Mouse (Mus musculus) gastrocnemius, postnatal 25 days (tissue): ENCODE results near the gene Gpr62. TPM values are rescaled to one million over a fixed set of nuclear protein-coding genes. Genes with fewer than 3 reads are reported as not detected.

Experiments used
- DNase-seq: peaks from one replicate; pipeline ENCODE4 v3.0.0; 2022
- total RNA-seq, 2 experiments: library from RNA; stranded (reverse); gene quantifications; 1 replicate in 1 of 2; 2 replicates in 1 of 2; pipeline ENCODE4 v1.2.3; 2021

Gpr62 gene
- total RNA-seq, 2 experiments from 2014 or later = 0.18 TPM; not detected in 1

GRCm38 (mm10) chr9:106456325-106457162 lies 9.2 kb downstream of the Gpr62 start:
- peak; percentile 50 for DNase-seq

GRCm38 (mm10) chr9:106454888-106455681 lies 10.7 kb downstream of the Gpr62 start:
- DNase-seq = no peak

- no peak for DNase-seq
These were observed 11.5 kb downstream of the Gpr62 start for GRCm38 (mm10) chr9:106454071-106454761.

GRCm38 (mm10) chr9:106453271-106454070 lies 12.3 kb downstream of the Gpr62 start, which contains the start of gene Pcbp4:
Pcbp4 (plus strand) TSS chr9:106453291.
- DNase-seq = peak; percentile 69

GRCm38 (mm10) chr9:106452821-106453220 lies 12.9 kb downstream of the Gpr62 start:
- DNase-seq = no peak

GRCm38 (mm10) chr9:106452351-106452750 lies 13.4 kb downstream of the Gpr62 start:
- DNase-seq = no peak

GRCm38 (mm10) chr9:106451899-106452298 lies 13.8 kb downstream of the Gpr62 start:
- no peak for DNase-seq

- DNase-seq = no peak
These were observed 14.4 kb downstream of the Gpr62 start for GRCm38 (mm10) chr9:106451298-106451697.

GRCm38 (mm10) chr9:106450661-106451060 lies 15.1 kb downstream of the Gpr62 start:
- peak; percentile 68 for DNase-seq

- DNase-seq = peak; percentile 46
These were observed 15.8 kb downstream of the Gpr62 start for GRCm38 (mm10) chr9:106449947-106450346.

GRCm38 (mm10) chr9:106448498-106449031 lies 17.2 kb downstream of the Gpr62 start:
- DNase-seq = peak; percentile 93

- no peak for DNase-seq
These were observed 17.8 kb downstream of the Gpr62 start for GRCm38 (mm10) chr9:106447951-106448350.

- peak; percentile 94 for DNase-seq
These were observed 18.4 kb downstream of the Gpr62 start, which contains the start of the genes Abhd14b and Abhd14a for GRCm38 (mm10) chr9:106447348-106447747. Abhd14b (plus strand) TSS chr9:106447459. Abhd14a (minus strand) TSS chr9:106447678.

GRCm38 (mm10) chr9:106444836-106445235 lies 20.9 kb downstream of the Gpr62 start:
- no peak for DNase-seq

- DNase-seq = no peak
These were observed 23.1 kb downstream of the Gpr62 start for GRCm38 (mm10) chr9:106442680-106443079.

- no peak for DNase-seq
These were observed 29.2 kb downstream of the Gpr62 start for GRCm38 (mm10) chr9:106436566-106436965.

- DNase-seq = no peak
These were observed 32.3 kb downstream of the Gpr62 start for GRCm38 (mm10) chr9:106433389-106433788.

- DNase-seq = no peak
These were observed 35.8 kb downstream of the Gpr62 start for GRCm38 (mm10) chr9:106430015-106430264.

- peak; percentile 93 for DNase-seq
These were observed 36.3 kb downstream of the Gpr62 start, which contains the start of gene Rpl29 for GRCm38 (mm10) chr9:106429221-106430014. Rpl29 (plus strand) TSS chr9:106429454.

GRCm38 (mm10) chr9:106428719-106429220 lies 37.0 kb downstream of the Gpr62 start:
- no peak for DNase-seq
